Mouse (Mus musculus): Measurements from ENCODE around the gene Rpl3. TPM values are rescaled to one million over a fixed set of nuclear protein-coding genes. Genes with fewer than 3 reads are reported as not detected.
"Not testable (repeated sequence)": the region's sequence is repeated elsewhere in the genome, so short reads cannot be mapped to it uniquely, and the experiment has no call there.

Rpl3 gene
- polyA plus RNA-seq, 1 experiment from 2014 or later, result 733 TPM

DNA sequence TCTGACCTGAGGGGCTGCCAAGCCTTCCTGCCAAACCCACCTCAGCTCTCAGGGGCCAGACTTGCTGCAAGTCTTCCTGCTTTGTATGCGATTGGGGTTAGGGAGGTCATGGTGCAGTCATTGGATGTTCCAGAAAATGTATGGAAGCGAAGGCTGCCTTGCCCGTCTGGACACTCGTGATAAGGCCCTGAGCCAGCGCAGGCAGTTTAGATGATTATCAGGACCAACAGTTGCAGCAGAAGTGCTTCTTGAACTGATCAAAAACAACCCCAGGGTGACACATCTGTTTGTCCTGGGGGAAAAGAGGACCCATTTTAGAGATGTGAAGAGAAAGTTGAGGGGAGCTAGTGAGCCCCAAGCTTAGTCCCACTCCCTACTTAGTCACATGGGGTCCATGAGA lies 39.0 kb upstream of the Rpl3 start:
- ATAC-seq, result no peak
- Histone ChIP-seq H3K27ac (no peak overlapping the region), H3K9me3 (replicated peaks) (no peaks in the 10 kb centered on the region), H3K4me1 (peaks cover 20% of the 10 kb centered on the region), H3K4me3 (no peak overlapping the region), H3K9ac (no peak overlapping the region), H3K4me2 (no peak overlapping the region), H3K27me3 (no peaks in the 10 kb centered on the region), H3K36me3 (ENCODE audit: poor library complexity, severe bottlenecking) (no peaks in the 10 kb centered on the region)
- 88% methylated on average over 5 of the region's 5 CpGs for WGBS

DNA sequence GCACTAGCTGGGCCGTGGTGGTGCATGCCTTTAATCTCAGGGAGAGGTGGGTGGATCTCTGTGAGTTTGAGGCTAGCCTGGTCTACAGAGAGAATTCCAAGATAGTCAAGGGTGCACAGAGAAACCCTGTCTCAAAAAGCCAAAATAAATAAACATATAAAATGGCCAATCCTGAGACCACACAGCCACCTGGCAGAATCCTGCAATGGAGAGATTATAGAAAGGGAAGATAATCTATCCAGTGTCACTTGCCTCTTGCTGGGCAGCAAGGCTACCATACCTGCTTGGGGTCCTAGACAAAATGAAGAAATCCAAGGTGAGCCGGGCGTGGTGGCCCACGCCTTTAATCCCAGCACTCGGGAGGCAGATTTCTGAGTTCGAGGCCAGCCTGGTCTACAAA lies 38.3 kb upstream of the Rpl3 start:
- no peak for ATAC-seq
- WGBS, result 92% methylated on average over 6 of the region's 6 CpGs

DNA sequence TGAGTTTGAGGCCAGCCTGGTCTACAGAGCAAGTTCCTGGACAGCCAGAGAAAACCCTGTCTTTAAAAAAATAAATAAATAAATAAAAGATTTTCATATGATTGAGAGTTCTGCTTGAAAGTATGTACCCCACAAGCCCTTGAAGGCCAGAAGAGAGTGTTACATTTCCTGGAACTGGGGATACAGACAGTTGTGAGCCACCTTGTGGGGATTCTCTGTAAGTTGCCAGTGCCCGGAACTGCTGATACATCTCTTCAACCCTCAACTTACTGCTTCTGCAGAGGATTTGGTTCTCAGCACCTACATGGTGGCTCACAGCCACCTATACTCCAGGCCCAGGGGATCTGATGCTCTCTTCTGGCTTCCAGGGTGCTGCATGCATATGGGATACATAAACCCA lies 35.5 kb upstream of the Rpl3 start:
- WGBS, result 67% methylated on average over 1 of the region's 1 CpGs
- H3K4me2 ChIP-seq, result no peak overlapping the region
- no peaks in the 10 kb centered on the region for H3K36me3 ChIP-seq (ENCODE audit: poor library complexity, severe bottlenecking)
- H3K9ac ChIP-seq, result no peak overlapping the region
- H3K9me3 ChIP-seq (replicated peaks), result no peaks in the 10 kb centered on the region
- H3K4me3 ChIP-seq, result no peak overlapping the region
- no peak for ATAC-seq
- no peak overlapping the region for H3K27ac ChIP-seq
- no peaks in the 10 kb centered on the region for H3K4me1 ChIP-seq
- H3K27me3 ChIP-seq, result no peaks in the 10 kb centered on the region

More for the DNA sequence above, 38.3 kb upstream of the Rpl3 start:
- no peaks in the 10 kb centered on the region for H3K27me3 ChIP-seq
- no peak overlapping the region for H3K27ac ChIP-seq
- no peak overlapping the region for H3K4me3 ChIP-seq
- no peaks in the 10 kb centered on the region for H3K9me3 ChIP-seq (replicated peaks)
- H3K9ac ChIP-seq, result no peak overlapping the region
- peaks cover 18% of the 10 kb centered on the region for H3K4me1 ChIP-seq
- H3K36me3 ChIP-seq (ENCODE audit: poor library complexity, severe bottlenecking), result no peaks in the 10 kb centered on the region
- no peak overlapping the region for H3K4me2 ChIP-seq

DNA sequence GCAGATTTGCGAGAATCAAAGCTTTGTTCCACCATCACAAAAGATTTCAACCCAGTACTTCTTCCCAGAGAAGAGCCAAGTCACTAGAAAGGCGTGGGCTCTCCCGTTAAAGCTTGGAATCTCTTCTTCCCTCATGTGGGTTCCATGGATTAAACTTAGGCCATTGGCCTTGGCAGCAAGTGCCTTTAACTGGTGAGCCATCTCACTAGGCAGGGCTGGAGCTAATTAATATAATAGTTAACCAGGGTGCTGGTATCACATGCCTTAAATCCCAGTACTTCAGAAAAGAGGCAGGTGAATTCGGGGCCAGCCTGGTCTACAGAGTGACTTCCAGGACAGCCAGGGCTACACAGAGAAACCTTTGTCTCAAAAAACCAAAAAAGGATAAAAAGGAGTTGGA lies 33.0 kb upstream of the Rpl3 start:
- H3K9me3 ChIP-seq (replicated peaks), result no peaks in the 10 kb centered on the region
- no peak for ATAC-seq
- WGBS, result 78% methylated on average over 4 of the region's 4 CpGs
- no peak overlapping the region for H3K4me3 ChIP-seq
- H3K4me1 ChIP-seq, result no peaks in the 10 kb centered on the region
- H3K9ac ChIP-seq, result no peak overlapping the region
- H3K4me2 ChIP-seq, result no peak overlapping the region
- no peaks in the 10 kb centered on the region for H3K36me3 ChIP-seq (ENCODE audit: poor library complexity, severe bottlenecking)
- no peaks in the 10 kb centered on the region for H3K27me3 ChIP-seq
- H3K27ac ChIP-seq, result no peak overlapping the region

DNA sequence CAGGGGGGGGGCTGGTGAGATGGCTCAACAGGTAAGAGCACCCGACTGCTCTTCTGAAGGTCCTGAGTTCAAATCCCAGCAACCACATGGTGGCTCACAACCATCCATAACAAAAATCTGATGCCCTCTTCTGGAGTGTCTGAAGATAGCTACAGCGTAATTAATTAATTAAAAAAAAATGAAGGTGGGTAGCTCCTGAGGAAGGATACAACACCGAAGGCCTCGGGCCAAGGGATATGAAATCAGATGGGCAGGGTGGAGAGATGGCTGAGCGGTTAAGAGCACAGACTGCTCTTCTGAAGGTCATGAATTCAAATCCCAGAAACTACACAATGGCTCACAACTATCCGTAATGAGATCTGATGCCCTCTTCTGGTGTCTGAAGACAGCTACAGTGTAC lies 30.8 kb upstream of the Rpl3 start:
- H3K9me3 ChIP-seq (replicated peaks); H3K4me2 ChIP-seq; ATAC-seq; H3K36me3 ChIP-seq (ENCODE audit: poor library complexity, severe bottlenecking); H3K4me3 ChIP-seq; H3K4me1 ChIP-seq; H3K27ac ChIP-seq; H3K27me3 ChIP-seq; H3K9ac ChIP-seq: not testable (repeated sequence)
- 95% methylated on average over 6 of the region's 6 CpGs for WGBS

DNA sequence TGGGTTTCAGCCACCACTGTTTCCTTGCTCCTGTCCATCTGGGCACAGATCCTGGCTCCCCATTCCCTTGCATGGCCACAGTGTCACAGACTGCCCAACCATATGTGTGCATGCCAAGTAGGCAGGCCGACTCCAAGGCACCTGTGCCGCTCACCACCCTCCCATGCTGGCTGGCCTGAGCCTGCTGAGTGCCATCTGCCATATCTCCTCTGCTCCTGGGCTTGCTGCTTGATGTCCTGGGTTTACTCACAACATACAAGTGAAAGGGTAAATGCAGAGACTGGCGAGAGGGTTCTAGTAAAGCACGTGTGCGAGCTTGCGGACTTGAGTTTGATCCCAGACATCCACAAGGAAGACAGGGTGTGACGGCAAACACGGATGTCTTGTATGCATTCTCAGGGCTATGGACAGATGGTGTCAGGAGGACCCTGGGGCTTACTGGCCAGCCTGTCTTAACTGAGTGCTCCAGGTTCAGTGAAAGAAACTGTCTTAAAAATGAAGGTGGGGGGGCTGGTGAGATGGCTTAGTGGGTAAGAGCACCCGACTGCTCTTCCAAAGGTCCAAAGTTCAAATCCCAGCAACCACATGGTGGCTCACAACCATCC lies 30.2 kb upstream of the Rpl3 start:
- no peaks in the 10 kb centered on the region for H3K27me3 ChIP-seq
- H3K4me2 ChIP-seq, result no peak overlapping the region
- no peaks in the 10 kb centered on the region for H3K36me3 ChIP-seq (ENCODE audit: poor library complexity, severe bottlenecking)
- no peak for ATAC-seq
- H3K4me3 ChIP-seq, result no peak overlapping the region
- H3K9me3 ChIP-seq (replicated peaks), result no peaks in the 10 kb centered on the region
- H3K4me1 ChIP-seq, result no peaks in the 10 kb centered on the region
- no peak overlapping the region for H3K27ac ChIP-seq
- WGBS, result 94% methylated on average over 9 of the region's 9 CpGs
- H3K9ac ChIP-seq, result no peak overlapping the region

DNA sequence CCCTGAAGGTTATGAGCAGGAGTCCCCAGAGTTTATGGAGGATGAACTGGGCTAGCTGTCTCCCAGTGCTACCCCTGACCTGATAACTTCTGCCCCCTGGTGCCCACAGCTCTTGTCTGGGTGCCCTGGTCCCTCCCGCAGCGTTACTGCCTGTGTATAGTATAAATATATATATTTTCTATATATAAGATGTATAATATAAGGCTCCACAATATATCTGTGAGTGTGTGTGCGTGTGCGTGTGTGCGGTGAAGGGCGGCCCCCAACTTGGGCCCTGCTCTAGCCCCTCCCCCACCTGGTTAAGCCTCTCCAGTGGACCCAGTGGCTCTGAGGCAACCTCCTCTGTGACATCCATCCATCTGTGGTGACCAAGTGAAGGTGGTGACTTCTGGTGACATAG lies 27.4 kb upstream of the Rpl3 start:
- Histone ChIP-seq H3K4me1 (no peaks in the 10 kb centered on the region), H3K27me3 (no peaks in the 10 kb centered on the region), H3K4me2 (no peak overlapping the region), H3K9me3 (replicated peaks) (no peaks in the 10 kb centered on the region), H3K36me3 (ENCODE audit: poor library complexity, severe bottlenecking) (0 out of 2 replicates have a peak, but pooled peaks cover 5% of the 10 kb centered on the region), H3K27ac (no peak overlapping the region), H3K4me3 (no peak overlapping the region), H3K9ac (no peak overlapping the region)
- ATAC-seq, result no peak
- WGBS, result 92% methylated on average over 6 of the region's 6 CpGs

DNA sequence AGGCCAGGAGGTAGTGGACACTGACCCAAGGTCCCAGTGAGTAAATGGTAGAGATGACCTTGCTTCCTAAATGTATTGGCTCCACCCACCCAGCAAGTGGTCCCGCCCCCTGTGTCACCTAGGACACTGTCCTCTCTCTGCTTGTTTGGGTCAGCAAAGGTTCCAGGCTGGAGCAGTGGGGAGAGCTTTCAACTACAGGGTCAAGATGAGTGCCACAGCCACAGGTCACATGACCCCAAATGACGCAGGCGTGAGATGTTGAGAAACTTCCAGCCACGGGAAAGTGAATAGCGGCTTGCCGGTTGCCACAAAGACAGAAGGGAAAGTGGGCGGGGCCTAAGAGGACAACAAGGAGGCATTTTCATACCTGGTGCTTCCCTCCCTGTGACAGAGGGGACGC lies 25.5 kb upstream of the Rpl3 start:
- H3K36me3 ChIP-seq (ENCODE audit: poor library complexity, severe bottlenecking), result peaks cover 16% of the 10 kb centered on the region; the same call in 1 of the 2 replicates
- H3K4me2 ChIP-seq, result no peak overlapping the region
- H3K9me3 ChIP-seq (replicated peaks), result no peaks in the 10 kb centered on the region
- whole genome bisulfite sequencing, result 70% methylated on average over 8 of the region's 8 CpGs
- H3K4me1 ChIP-seq, result no peaks in the 10 kb centered on the region
- no peak overlapping the region for H3K27ac ChIP-seq
- no peaks in the 10 kb centered on the region for H3K27me3 ChIP-seq
- no peak overlapping the region for H3K9ac ChIP-seq
- no peak overlapping the region for H3K4me3 ChIP-seq
- no peak for ATAC-seq

DNA sequence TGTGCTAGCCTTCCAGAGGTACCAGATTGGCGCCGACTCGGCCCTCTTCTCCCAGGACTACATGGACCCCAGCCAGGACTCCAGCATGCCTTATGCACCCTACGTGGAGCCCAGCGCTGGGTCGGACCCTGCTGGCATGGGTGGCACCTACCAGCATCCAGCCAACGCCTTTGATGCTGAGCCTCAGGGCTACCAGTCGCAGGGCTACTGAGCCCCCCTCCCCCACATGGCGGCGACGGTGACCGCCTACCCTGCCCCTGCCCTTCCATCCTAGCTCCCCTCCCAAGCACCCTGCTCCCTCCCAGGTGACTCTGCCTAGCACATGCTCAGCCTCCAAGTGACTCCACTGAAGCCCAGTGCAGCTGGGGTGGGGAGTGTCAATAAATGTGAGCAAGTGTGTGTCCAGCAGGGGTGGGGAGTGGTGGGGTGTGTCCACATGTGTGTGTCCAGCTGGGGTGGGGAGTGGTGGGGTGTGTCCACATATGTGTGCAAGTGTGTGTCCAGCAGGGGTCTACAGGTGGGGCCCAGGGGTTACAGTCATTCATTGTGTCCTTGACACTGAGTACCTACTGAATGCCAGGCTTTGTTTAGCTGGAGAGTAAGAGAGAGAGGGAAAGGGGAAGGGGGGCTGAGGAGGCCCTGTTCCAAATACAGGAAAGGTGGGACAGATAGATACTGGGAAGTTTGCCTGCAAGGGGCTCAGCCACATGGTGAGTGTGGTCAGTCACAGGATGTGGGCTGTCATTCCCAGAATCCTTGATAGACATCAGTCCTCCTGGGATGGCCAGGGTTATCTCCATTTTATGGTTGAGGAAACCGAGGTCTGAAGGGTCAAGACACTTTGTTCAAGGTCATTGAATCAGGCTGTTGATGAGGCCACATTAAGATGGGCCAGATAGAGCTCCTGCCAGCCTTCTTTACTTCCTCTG lies 24.5 kb upstream of the Rpl3 start:
- H3K9ac ChIP-seq, result no peak overlapping the region
- WGBS, result 72% methylated on average over 13 of the region's 13 CpGs

DNA sequence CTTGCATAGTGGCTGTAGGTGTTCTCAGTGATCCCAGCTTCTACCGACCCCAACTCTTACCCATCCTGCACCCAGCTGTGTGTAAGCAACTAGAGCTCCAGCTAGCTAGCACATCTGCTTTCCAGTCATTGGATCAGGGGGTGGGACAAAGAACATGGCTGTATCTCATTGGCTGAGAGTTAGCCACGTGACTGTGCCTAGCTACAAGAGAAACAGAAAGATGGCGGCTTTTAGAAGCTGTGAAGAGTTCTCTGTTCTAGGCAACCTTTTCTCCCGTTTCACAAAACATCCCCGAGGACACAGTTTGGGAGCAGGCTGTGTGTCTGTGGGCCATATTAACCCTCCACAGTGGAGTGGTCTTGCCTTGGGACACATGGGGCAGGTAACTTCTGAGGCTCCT lies 23.6 kb upstream of the Rpl3 start:
- H3K27me3 ChIP-seq, result no peaks in the 10 kb centered on the region
- 64% methylated on average over 5 of the region's 5 CpGs for WGBS
- no peak overlapping the region for H3K27ac ChIP-seq
- no peaks in the 10 kb centered on the region for H3K4me1 ChIP-seq
- no peak for ATAC-seq
- no peak overlapping the region for H3K4me2 ChIP-seq
- H3K9me3 ChIP-seq (replicated peaks), result no peaks in the 10 kb centered on the region
- H3K36me3 ChIP-seq (ENCODE audit: poor library complexity, severe bottlenecking), result peaks cover 30% of the 10 kb centered on the region
- no peak overlapping the region for H3K9ac ChIP-seq
- no peak overlapping the region for H3K4me3 ChIP-seq

More for the DNA sequence above, 24.5 kb upstream of the Rpl3 start:
- Histone ChIP-seq H3K27me3 (no peaks in the 10 kb centered on the region), H3K4me1 (no peaks in the 10 kb centered on the region), H3K27ac (no peak overlapping the region), H3K9me3 (replicated peaks) (no peaks in the 10 kb centered on the region), H3K36me3 (ENCODE audit: poor library complexity, severe bottlenecking) (peaks cover 23% of the 10 kb centered on the region), H3K4me2 (0 out of 2 replicates have a peak overlapping the region, but pooled peaks have one; percentile 7), H3K4me3 (no peak overlapping the region)
- ATAC-seq, result no peak

DNA sequence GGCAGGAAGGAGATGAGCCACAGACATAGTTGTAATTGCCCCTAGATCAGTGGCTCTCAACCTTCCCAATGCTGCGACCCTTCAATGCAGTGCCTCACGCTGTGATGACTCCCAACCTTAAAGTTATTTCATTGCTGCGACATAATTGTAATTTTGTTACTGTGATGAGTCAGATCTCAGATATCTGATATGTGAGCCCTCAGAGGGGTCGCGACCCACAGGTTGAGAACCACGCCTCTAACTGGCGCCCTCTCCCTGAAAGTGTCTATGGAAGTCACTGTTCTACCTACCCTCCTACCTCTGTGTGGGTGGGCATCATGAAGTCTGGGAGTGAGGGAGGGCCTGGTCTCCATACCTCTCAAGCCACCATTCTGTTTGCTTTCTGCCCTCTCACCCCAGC lies 22.7 kb upstream of the Rpl3 start:
- Histone ChIP-seq H3K36me3 (ENCODE audit: poor library complexity, severe bottlenecking) (peaks cover 30% of the 10 kb centered on the region), H3K9ac (no peak overlapping the region), H3K27ac (no peak overlapping the region), H3K4me1 (no peaks in the 10 kb centered on the region), H3K4me3 (no peak overlapping the region), H3K9me3 (replicated peaks) (no peaks in the 10 kb centered on the region), H3K4me2 (no peak overlapping the region), H3K27me3 (no peaks in the 10 kb centered on the region)
- no peak for ATAC-seq
- 93% methylated on average over 7 of the region's 7 CpGs for WGBS

DNA sequence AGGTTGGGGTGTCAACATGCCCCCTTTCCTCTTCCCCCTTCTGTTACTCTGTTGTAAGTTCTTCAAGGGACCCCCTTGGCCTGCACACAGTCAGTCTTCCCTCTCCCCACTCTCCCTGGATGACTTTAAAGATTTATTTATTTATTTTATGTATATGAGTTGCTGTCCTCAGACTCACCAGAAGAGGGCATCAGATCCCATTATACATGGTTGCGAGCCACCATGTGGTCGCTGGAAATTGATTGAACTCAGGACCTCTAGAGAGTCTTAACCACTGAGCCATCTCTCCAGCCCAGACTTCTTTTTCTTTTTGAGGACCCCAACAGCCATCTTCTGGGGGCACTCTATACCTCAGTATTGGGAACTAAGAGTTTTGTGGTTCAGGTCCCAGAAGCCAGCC lies 20.8 kb upstream of the Rpl3 start:
- Histone ChIP-seq H3K4me1 (no peaks in the 10 kb centered on the region), H3K9me3 (replicated peaks) (no peaks in the 10 kb centered on the region), H3K27me3 (no peaks in the 10 kb centered on the region), H3K4me3 (no peak overlapping the region), H3K27ac (no peak overlapping the region), H3K4me2 (no peak overlapping the region), H3K36me3 (ENCODE audit: poor library complexity, severe bottlenecking) (peaks cover 30% of the 10 kb centered on the region), H3K9ac (no peak overlapping the region)
- no peak for ATAC-seq
- WGBS, result 32% methylated on average over 2 of the region's 2 CpGs
